Mouse (Mus musculus) liver, adult 2 months (tissue): Measurements from ENCODE around the gene Gm29094.
"Not testable (repeated sequence)": the region's sequence is repeated elsewhere in the genome, so short reads cannot be mapped to it uniquely, and the experiment has no call there.

Source experiments
- CTCF ChIP-seq: fragments of 200-500 bp; IDR thresholded peaks from 2 replicates; pipeline ENCODE4 v1.5.1; 2011; ENCODE audit warnings: low read depth, low read length, control low read depth
- POLR2A ChIP-seq: fragments of 200-500 bp; IDR thresholded peaks from 2 replicates; pipeline ENCODE4 v1.6.1; 2011; ENCODE audit warnings: low read length, control low read depth; ENCODE audit not compliant: insufficient read depth; ENCODE audit errors: extremely low read depth

DNA sequence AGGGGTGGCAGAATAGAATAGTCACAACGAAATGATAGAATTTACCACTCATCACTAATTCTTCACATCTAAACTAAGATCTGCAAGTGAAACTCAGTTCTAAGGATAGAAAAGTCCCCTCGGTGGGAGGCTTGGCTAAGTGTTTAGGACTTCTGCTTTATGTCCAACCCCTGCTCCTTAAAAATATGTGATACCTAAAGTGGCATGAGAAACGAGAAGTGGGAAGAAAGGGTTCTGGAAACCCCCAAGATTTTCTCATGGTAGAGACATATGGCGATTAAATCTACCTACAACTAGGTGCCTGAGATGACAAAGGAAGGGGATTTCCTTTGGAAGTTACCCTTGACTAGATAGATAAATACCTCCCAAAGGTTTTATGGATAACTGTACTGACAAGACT is 19.7 kb upstream of the Gm29094 start:
- not testable (repeated sequence) for TF ChIP-seq POLR2A, CTCF
